Mouse (Mus musculus) liver, postnatal 0 days (tissue): ENCODE measurements around the gene Gxylt1. TPM values are rescaled to one million over a fixed set of nuclear protein-coding genes. Genes with fewer than 3 reads are reported as not detected.

Experiments
- ATAC-seq: fragments of 200-750 bp; cut with Nextera tagmentation; 2 replicates; pipeline ENCODE4 v1.8.0; 2017; ENCODE audit warnings: mild to moderate bottlenecking, moderate library complexity
- DNase-seq: peaks from one replicate; pipeline ENCODE4 v3.0.0-alpha.2; 2016
- H3K27ac ChIP-seq: fragments of 300-500 bp; sonication (generic); 2 replicates; pipeline ENCODE4 v1.5.1; 2014; ENCODE audit warnings: antibody characterized with exemption, moderate library complexity, mild to moderate bottlenecking, low read depth
- H3K27me3 ChIP-seq: fragments of 300-500 bp; sonication (generic); 2 replicates; pipeline ENCODE4 v1.6.1; 2014; ENCODE audit warnings: low read length, control low read depth, mixed read lengths; ENCODE audit not compliant: insufficient read depth
- H3K36me3 ChIP-seq: fragments of 300-500 bp; sonication (generic); replicated peaks from 2 replicates; pipeline ENCODE4 v1.6.1; 2014; ENCODE audit warnings: mild to moderate bottlenecking, control low read depth, low read length, moderate library complexity, mixed read lengths; ENCODE audit not compliant: insufficient read depth
- H3K4me1 ChIP-seq: fragments of 300-500 bp; sonication (generic); 2 replicates; pipeline ENCODE4 v1.6.1; 2014; ENCODE audit warnings: antibody characterized with exemption, mild to moderate bottlenecking, control low read depth; ENCODE audit not compliant: insufficient read depth
- H3K4me2 ChIP-seq: fragments of 300-500 bp; sonication (generic); 2 replicates; pipeline ENCODE4 v1.6.1; 2014; ENCODE audit warnings: low read depth, mild to moderate bottlenecking, low read length, moderate library complexity, mixed read lengths
- H3K4me3 ChIP-seq: fragments of 300-500 bp; sonication (generic); 2 replicates; pipeline ENCODE4 v1.5.1; 2014; ENCODE audit warnings: low read depth, low read length
- H3K9ac ChIP-seq: fragments of 300-500 bp; sonication (generic); replicated peaks from 2 replicates; pipeline ENCODE4 v1.6.1; 2014; ENCODE audit warnings: mild to moderate bottlenecking, moderate library complexity
- H3K9me3 ChIP-seq: fragments of 300-500 bp; sonication (generic); 2 replicates; pipeline ENCODE4 v1.6.1; 2016; ENCODE audit warnings: mild to moderate bottlenecking, control low read depth, low read length, mixed read lengths
- CTCF ChIP-seq: sonication (generic); IDR thresholded peaks from 2 replicates; pipeline ENCODE4 v1.5.1; 2016; ENCODE audit warnings: antibody characterized with exemption, low read depth
- EP300 ChIP-seq: IDR thresholded peaks from 2 replicates; pipeline ENCODE4 v1.6.1; 2016; ENCODE audit warnings: antibody characterized with exemption, low read depth, mild to moderate bottlenecking
- WGBS: fragments of 180-500 bp; shearing (Covaris S2); extraction: QIAGEN DNeasy Blood & Tissue Kit; methylation state at CpG from one replicate; pipeline ENCODE4 v1.1.7; 2014; ENCODE audit not compliant: insufficient replicate concordance; 5-methylcytosine and 5-hydroxymethylcytosine counted together
- polyA plus RNA-seq: library from polyadenylated mRNA; unstranded; fragments of >200 nt; fragmentation: Nextera tagmentation; extraction: Ambion mirVana; gene quantifications from 2 replicates; pipeline ENCODE4 v1.2.1, GENCODE M21; 2015

Gene Gxylt1
- polyA plus RNA-seq, 1 experiment from 2014 or later, result 2.0 TPM

DNA sequence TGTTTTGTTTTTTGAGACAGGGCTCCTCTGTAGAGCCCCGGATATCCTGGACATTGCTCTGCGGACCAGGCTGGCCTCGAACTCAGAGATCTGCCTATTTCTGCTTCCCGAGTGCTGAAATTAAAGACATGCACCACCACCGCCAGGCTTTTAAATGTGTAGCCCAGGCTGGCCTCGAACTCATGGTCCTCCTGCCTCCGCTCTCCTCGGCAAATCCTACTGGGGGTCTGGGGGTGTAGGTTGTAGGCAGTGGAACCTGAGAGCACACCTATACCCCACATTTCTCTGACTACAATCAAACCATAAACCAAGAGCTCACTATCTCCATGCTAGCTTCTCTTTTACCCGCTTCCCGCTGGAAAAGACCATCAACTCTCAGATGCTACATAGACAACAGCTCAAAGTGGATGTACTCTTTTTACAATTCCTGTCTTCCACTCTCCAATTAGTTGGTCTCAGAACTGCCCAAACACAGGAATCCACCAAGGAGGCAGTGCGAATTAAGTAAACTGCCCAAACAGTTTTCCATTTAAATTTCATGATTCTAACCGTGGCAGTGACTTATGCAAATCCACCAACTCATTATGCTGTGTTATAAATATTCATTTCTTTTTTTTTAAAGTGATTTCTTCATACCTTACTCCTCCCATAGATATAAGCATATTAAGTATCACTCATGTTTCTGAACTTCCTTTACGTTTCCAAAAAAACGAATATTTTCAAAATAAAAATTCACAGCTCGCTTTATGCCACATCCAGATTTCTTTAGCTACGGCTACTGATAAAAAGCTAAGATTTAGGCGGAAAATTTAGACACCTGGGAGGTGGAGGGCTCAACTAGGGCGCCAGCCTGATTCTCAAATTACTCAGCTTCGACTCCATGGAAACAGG, 946 bp downstream of the Gxylt1 start:
- Histone ChIP-seq H3K9ac (peak overlapping the region; percentile 88), H3K27ac (peak overlapping the region; percentile 90), H3K36me3 (no peaks in the 10 kb centered on the region), H3K9me3 (no peaks in the 10 kb centered on the region), H3K4me3 (peak overlapping the region; percentile 88), H3K4me1 (peaks cover 26% of the 10 kb centered on the region), H3K4me2 (peak overlapping the region; percentile 92), H3K27me3 (no peaks in the 10 kb centered on the region)
- TF ChIP-seq EP300 (no peak; the same call in 1 of the 2 replicates), CTCF (no peak)
- DNase-seq (no peak), ATAC-seq (no peak)
- 40% methylated on average over 19 of the region's 19 CpGs for WGBS

DNA sequence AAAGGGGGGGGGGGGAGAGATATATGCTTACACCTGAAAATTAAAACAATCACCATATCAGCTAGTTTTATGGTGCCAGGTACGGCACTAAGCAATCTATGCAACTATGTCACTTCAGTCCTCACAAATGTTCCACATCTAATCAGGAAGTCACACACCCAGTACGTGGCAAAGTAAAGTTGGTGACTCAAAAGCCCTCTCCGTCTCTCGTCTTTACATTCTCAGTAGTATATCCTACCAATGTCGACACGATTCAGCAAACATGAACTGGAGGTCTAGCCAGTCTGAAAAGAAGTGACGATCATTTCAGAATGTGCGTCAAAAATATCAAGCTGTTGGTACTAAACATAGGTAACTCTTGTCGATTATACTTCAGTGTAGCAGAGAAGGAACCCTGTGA, 2.0 kb downstream of the Gxylt1 start:
- TF ChIP-seq EP300, result no peak
- TF ChIP-seq CTCF, result no peak
- no peak overlapping the region for H3K27ac ChIP-seq
- H3K9me3 ChIP-seq, result no peaks in the 10 kb centered on the region
- ATAC-seq, result no peak
- H3K27me3 ChIP-seq, result no peaks in the 10 kb centered on the region
- H3K4me1 ChIP-seq, result peaks cover 28% of the 10 kb centered on the region
- no peak overlapping the region for H3K4me3 ChIP-seq
- no peak for DNase-seq
- no peaks in the 10 kb centered on the region for H3K36me3 ChIP-seq
- peak overlapping the region; percentile 33 for H3K4me2 ChIP-seq
- H3K9ac ChIP-seq, result no peak overlapping the region
- 57% methylated on average over 9 of the region's 9 CpGs for WGBS

DNA sequence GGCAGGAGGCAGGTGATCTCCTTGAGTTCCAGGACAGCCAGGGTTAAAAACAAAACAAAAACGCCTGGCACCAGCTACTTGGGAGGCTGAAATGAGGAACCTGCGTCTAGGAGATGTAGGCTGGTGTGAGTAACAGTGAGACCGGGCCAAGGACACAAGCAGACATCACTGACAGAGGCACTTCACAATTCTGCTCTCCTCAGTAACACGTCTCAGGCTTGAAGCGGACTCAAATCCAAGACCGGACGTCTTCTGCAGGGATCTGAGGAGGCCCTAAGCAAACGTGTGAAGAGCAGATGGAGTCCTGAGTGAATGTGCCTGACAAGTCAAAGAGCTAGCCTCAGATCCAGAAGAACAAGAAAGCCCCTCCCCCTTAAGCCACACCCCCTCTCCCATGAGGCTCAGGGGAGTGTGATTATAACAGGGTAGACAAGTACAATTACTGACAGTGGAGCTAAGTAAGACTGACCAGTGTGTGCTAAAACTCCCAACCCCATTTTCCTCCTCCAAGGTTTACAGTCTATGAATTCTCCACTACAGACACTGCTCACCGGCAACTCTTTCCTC, 4.6 kb downstream of the Gxylt1 start:
- Histone ChIP-seq H3K4me2 (no peak overlapping the region), H3K4me3 (no peak overlapping the region), H3K27ac (no peak overlapping the region), H3K4me1 (peaks cover 23% of the 10 kb centered on the region), H3K27me3 (no peaks in the 10 kb centered on the region), H3K9ac (no peak overlapping the region), H3K36me3 (no peaks in the 10 kb centered on the region), H3K9me3 (no peaks in the 10 kb centered on the region)
- DNase-seq (peak; percentile 31), ATAC-seq (no peak)
- WGBS, result 56% methylated on average over 9 of the region's 9 CpGs
- TF ChIP-seq CTCF, result no peak
- no peak for TF ChIP-seq EP300

DNA sequence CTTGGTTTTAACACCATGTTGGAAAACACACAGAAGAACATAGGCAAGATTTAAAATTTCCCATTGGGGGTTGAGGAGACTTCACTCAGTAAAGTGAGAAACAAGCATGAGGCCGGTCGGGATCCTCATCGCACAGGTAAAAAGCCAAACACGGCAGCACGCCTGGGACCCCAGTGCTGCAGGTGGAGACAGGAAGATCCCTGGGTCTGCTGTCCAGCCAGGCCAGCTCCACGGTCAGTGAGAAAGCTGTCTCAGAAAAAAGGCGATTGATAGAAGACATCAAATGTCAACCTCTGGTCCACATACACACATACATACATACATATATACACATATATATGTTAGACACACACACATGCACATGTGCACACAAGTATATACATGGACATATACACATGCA, 5.4 kb downstream of the Gxylt1 start:
- no peak for ATAC-seq
- no peak overlapping the region for H3K4me3 ChIP-seq
- H3K4me1 ChIP-seq, result peaks cover 23% of the 10 kb centered on the region
- no peaks in the 10 kb centered on the region for H3K36me3 ChIP-seq
- H3K9me3 ChIP-seq, result no peaks in the 10 kb centered on the region
- WGBS, result 90% methylated on average over 7 of the region's 7 CpGs
- no peak for TF ChIP-seq EP300
- no peak for TF ChIP-seq CTCF
- no peak overlapping the region for H3K4me2 ChIP-seq
- no peak overlapping the region for H3K9ac ChIP-seq
- H3K27ac ChIP-seq, result no peak overlapping the region
- H3K27me3 ChIP-seq, result no peaks in the 10 kb centered on the region
- DNase-seq, result no peak

DNA sequence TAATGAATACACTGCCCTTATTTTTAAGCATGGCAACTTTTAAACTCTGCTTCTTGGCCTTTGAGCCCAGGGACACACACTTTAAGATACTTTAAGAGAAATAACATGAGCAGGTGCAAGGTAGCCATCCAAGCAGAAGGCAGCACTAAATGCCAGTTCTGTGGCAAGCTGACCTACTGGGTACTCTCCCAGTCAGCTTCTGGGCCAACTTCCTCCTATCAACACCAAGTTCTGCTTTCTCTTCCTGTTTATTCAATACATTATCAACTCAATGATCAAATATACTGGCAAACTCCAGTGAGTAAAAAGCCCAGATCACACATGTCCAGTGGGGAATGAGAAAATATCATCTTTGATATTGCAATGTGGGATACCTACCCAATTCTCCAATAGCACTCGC, 7.0 kb downstream of the Gxylt1 start:
- no peak for DNase-seq
- Histone ChIP-seq H3K27ac (no peak overlapping the region), H3K9ac (no peak overlapping the region), H3K9me3 (no peaks in the 10 kb centered on the region), H3K36me3 (no peaks in the 10 kb centered on the region), H3K27me3 (no peaks in the 10 kb centered on the region), H3K4me1 (peaks cover 14% of the 10 kb centered on the region), H3K4me2 (no peak overlapping the region), H3K4me3 (no peak overlapping the region)
- no peak for TF ChIP-seq CTCF
- TF ChIP-seq EP300, result no peak
- no peak for ATAC-seq
- 88% methylated on average over 1 of the region's 1 CpGs for WGBS

DNA sequence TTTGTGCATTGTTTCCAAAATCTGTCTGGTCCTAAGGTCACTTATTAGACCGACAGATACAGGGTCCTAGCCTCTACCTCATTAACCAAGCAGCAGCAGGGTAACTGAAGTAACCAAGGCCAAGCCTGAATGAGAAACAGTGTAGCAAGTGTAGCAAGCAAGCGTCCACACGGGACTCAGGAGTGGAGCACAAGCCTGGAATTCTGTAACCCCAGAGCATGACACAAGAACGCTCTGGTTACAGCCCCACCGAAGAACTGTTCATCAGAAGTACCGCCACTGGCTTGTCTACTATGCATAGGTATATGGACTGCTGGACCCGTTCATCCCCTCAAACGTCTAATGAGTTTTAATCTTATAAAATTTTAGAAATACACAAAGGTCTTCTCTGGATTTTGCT, 7.5 kb downstream of the Gxylt1 start:
- ATAC-seq (no peak), DNase-seq (no peak)
- H3K4me2 ChIP-seq, result no peak overlapping the region
- no peaks in the 10 kb centered on the region for H3K9me3 ChIP-seq
- H3K27ac ChIP-seq, result no peak overlapping the region
- 76% methylated on average over 8 of the region's 8 CpGs for WGBS
- no peaks in the 10 kb centered on the region for H3K36me3 ChIP-seq
- H3K27me3 ChIP-seq, result no peaks in the 10 kb centered on the region
- peaks cover 13% of the 10 kb centered on the region for H3K4me1 ChIP-seq
- TF ChIP-seq EP300, result no peak
- no peak for TF ChIP-seq CTCF
- no peak overlapping the region for H3K4me3 ChIP-seq
- no peak overlapping the region for H3K9ac ChIP-seq
